Mouse (Mus musculus): ENCODE measurements around the gene Cyp2j13. TPM values are rescaled to one million over a fixed set of nuclear protein-coding genes. Genes with fewer than 3 reads are reported as not detected.

Gene Cyp2j13
- polyA plus RNA-seq, 1 experiment = not detected

Other genes starting within 250 kb of the Cyp2j13 start
- 0.34 TPM in 1 of 2 replicates, not detected in the other for gene Hook1, start 110.3 kb downstream of the Cyp2j13 start, polyA plus RNA-seq (2012; ENCODE audit: insufficient read depth, low replicate concordance)
- gene Cyp2j12, start 63.6 kb upstream of the Cyp2j13 start, polyA plus RNA-seq (2012; ENCODE audit: insufficient read depth, low replicate concordance) = not detected in 2 replicates
- not detected in 2 replicates for gene Cyp2j7, start 159.1 kb upstream of the Cyp2j13 start, polyA plus RNA-seq (2012; ENCODE audit: insufficient read depth, low replicate concordance)